Mouse (Mus musculus) lung, postnatal 0 days (tissue): ENCODE results near the gene Icos.

Source experiments
- CTCF ChIP-seq: IDR thresholded peaks from 2 replicates; pipeline ENCODE4 v1.5.1; 2016; ENCODE audit warnings: antibody characterized with exemption, mild to moderate bottlenecking
- EP300 ChIP-seq: IDR thresholded peaks from 2 replicates; pipeline ENCODE4 v1.6.1; 2016; ENCODE audit warnings: antibody characterized with exemption, mild to moderate bottlenecking, control low read depth

DNA sequence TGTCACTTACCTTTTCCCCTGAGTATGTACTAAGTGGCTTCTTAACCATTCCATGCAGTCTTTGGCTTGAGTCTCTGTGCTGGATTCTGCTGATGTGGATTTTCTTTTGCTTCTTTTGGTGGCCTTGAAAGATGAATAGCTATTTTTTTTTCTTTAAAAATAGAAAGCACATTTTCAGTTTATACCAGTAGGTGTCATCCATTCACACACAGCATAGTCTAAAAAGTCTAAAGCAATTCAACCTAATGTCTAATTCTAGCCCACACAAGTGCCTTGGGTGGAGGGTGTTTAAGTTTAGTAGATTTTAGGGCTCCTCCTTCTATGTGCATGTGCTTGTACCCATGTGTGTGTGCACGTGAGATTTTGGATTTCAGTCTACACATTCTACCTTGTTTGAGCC lies 6.9 kb upstream of the Icos start:
- TF ChIP-seq CTCF (no peak), EP300 (no peak)
